Mouse (Mus musculus): Measurements from ENCODE around the gene Asic4.

DNA sequence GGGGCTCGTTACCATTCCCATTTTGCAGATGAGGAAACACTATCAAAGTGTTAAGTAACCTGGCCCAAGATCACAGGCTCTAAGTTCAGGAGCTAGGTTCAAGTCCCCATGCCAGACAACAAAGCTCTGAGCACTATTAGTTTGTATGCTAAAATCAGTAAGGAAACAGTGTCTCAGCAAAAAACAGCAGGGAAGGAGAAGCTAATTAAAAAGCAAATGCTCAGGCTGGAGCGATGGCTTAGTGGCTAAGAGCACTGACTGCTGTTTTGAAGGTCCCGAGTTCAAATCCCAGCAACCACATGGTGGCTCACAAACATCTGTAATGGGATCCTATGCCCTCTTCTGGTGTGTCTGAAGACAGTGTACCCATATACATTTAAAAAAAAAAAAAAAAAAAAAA is 38.0 kb upstream of the Asic4 start:
- TF ChIP-seq CTCF (IDR thresholded peaks at IDR 0.05; ENCODE audit: low read depth): no peak
- no peak for TF ChIP-seq EP300 (IDR thresholded peaks at IDR 0.05; ENCODE audit: low read depth)
